Mouse (Mus musculus): Measurements from ENCODE around the gene Lancl1.

Gene Lancl1

GRCm38 (mm10) chr1:67017101-67017870 is 21.4 kb downstream of the Lancl1 start:
- DNase-seq (ENCODE audit: low read depth) = no peak

- DNase-seq (ENCODE audit: low read depth) = peak; percentile 38
These were observed 24.5 kb downstream of the Lancl1 start for GRCm38 (mm10) chr1:67014205-67014604.

- no peak for DNase-seq (ENCODE audit: low read depth)
These were observed 28.2 kb downstream of the Lancl1 start for GRCm38 (mm10) chr1:67010520-67010919.

- DNase-seq (ENCODE audit: low read depth) = no peak
These were observed 35.0 kb downstream of the Lancl1 start for GRCm38 (mm10) chr1:67003699-67004098.

- no peak for DNase-seq (ENCODE audit: low read depth)
These were observed 36.4 kb downstream of the Lancl1 start for GRCm38 (mm10) chr1:67002226-67002625.

- no peak for DNase-seq (ENCODE audit: low read depth)
These were observed 37.3 kb downstream of the Lancl1 start for GRCm38 (mm10) chr1:67001367-67001766.

- no peak for DNase-seq (ENCODE audit: low read depth)
These were observed 38.2 kb downstream of the Lancl1 start for GRCm38 (mm10) chr1:67000484-67000883.

GRCm38 (mm10) chr1:66998601-66999000 is 40.1 kb downstream of the Lancl1 start:
- DNase-seq (ENCODE audit: low read depth) = no peak

GRCm38 (mm10) chr1:66998188-66998587 is 40.5 kb downstream of the Lancl1 start:
- no peak for DNase-seq (ENCODE audit: low read depth)

GRCm38 (mm10) chr1:66996819-66997218 is 41.9 kb downstream of the Lancl1 start:
- DNase-seq (ENCODE audit: low read depth) = no peak

- peak; percentile 68 for DNase-seq (ENCODE audit: low read depth)
These were observed 45.9 kb downstream of the Lancl1 start for GRCm38 (mm10) chr1:66992764-66993163.

- DNase-seq (ENCODE audit: low read depth) = peak; percentile 50
These were observed 51.0 kb downstream of the Lancl1 start for GRCm38 (mm10) chr1:66987558-66988190.

- DNase-seq (ENCODE audit: low read depth) = no peak
These were observed 52.8 kb downstream of the Lancl1 start for GRCm38 (mm10) chr1:66985906-66986305.

- no peak for DNase-seq (ENCODE audit: low read depth)
These were observed 53.5 kb downstream of the Lancl1 start for GRCm38 (mm10) chr1:66985129-66985698.

GRCm38 (mm10) chr1:66980129-66980528 is 58.5 kb downstream of the Lancl1 start:
- no peak for DNase-seq (ENCODE audit: low read depth)

GRCm38 (mm10) chr1:66975456-66975855 is 63.2 kb downstream of the Lancl1 start:
- no peak for DNase-seq (ENCODE audit: low read depth)

GRCm38 (mm10) chr1:66964857-66965256 is 73.8 kb downstream of the Lancl1 start:
- no peak for DNase-seq (ENCODE audit: low read depth)

GRCm38 (mm10) chr1:66960536-66961243 is 78.0 kb downstream of the Lancl1 start:
- DNase-seq (ENCODE audit: low read depth) = no peak

GRCm38 (mm10) chr1:66957361-66957760 is 81.3 kb downstream of the Lancl1 start:
- DNase-seq (ENCODE audit: low read depth) = no peak

GRCm38 (mm10) chr1:66951086-66951485 is 87.6 kb downstream of the Lancl1 start:
- DNase-seq (ENCODE audit: low read depth) = no peak

Data from induced T-regulatory cell, adult 2 months (primary cell).